Mouse (Mus musculus): ENCODE data around the gene Cav3. TPM values are rescaled to one million over a fixed set of nuclear protein-coding genes. Genes with fewer than 3 reads are reported as not detected.
A peak's percentile ranks its signal among the peaks of the same experiment; 100 is the strongest.

Cav3 gene
- polyA plus RNA-seq, 1 experiment, result 3.0 TPM

DNA sequence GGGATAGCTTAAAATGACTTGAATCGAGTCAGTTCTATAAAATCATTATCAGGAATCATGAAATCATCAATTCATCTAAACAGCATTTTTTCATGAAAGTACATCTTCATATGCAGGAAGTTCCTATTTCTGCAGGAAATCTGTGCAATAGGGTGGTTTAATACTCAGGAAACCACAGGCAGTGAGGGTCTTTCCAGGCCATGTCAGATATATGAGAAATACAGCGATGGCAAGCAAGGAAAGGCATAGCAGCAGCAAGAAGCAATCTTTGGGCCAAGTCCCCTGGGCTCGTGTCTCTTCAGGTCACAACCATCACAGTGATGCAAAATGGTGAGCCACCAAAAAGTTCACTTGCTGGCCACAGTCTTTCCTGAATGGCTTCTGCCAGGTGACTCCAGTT lies 13.6 kb upstream of the Cav3 start:
- no peaks in the 10 kb centered on the region for H3K27me3 ChIP-seq (ENCODE audit: control insufficient read depth, insufficient read depth, insufficient read length)
- no peaks in the 10 kb centered on the region for H3K79me2 ChIP-seq (ENCODE audit: control insufficient read depth, insufficient read depth)
- H3ac ChIP-seq (ENCODE audit: control insufficient read depth, insufficient read length, low read depth), result no peak overlapping the region
- H3K36me3 ChIP-seq (ENCODE audit: control insufficient read depth, insufficient read depth), result no peaks in the 10 kb centered on the region
- no peak overlapping the region for H3K4me3 ChIP-seq (ENCODE audit: insufficient read depth, poor library complexity, severe bottlenecking)
- no peaks in the 10 kb centered on the region for H3K79me3 ChIP-seq (ENCODE audit: low read depth)
- TF ChIP-seq CEBPB (IDR thresholded peaks at IDR 0.05; ENCODE audit: low read depth) (no peak), MYOG (IDR thresholded peaks at IDR 0.05; ENCODE audit: control insufficient read depth, extremely low read depth, insufficient read length) (no peak), MAX (IDR thresholded peaks at IDR 0.05) (no peak)

DNA sequence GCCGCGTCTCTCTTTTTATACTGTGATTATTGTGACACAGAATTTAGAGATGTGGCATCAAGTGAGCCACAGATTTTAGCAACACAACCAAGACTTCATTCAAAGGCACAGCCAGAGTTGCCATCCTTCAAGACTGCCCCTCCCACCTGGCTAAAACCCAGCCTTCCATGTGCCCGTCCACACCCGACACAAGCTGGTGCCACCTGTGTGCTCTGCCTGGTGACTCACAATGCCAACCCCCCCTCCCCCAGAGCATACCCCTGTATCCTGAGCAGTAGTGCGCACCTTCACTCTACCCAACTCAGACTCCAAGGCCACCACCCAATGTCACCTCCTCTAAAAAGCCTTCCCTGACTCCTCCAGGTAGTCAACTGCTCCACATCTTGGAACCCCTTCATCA lies 2.2 kb downstream of the Cav3 start:
- Histone ChIP-seq H3K36me3 (ENCODE audit: control insufficient read depth, insufficient read depth) (no peaks in the 10 kb centered on the region), H3K27me3 (ENCODE audit: control insufficient read depth, insufficient read depth, insufficient read length) (no peaks in the 10 kb centered on the region), H3K4me3 (ENCODE audit: insufficient read depth, poor library complexity, severe bottlenecking) (no peak overlapping the region), H3ac (ENCODE audit: control insufficient read depth, insufficient read length, low read depth) (no peak overlapping the region), H3K79me3 (ENCODE audit: low read depth) (no peaks in the 10 kb centered on the region), H3K79me2 (ENCODE audit: control insufficient read depth, insufficient read depth) (no peaks in the 10 kb centered on the region)
- no peak for TF ChIP-seq FOSL1 (IDR thresholded peaks at IDR 0.05; ENCODE audit: insufficient read depth, low read length, poor library complexity, severe bottlenecking)
- TF ChIP-seq CTCF (IDR thresholded peaks at IDR 0.05; ENCODE audit: control insufficient read depth, insufficient read depth, insufficient read length), result no peak
- no peak for TF ChIP-seq MYOD1 (IDR thresholded peaks at IDR 0.05; ENCODE audit: control insufficient read depth, insufficient read length, low read depth)
- no peak for TF ChIP-seq USF1 (IDR thresholded peaks at IDR 0.05; ENCODE audit: low read depth)
- no peak for TF ChIP-seq MYOG (IDR thresholded peaks at IDR 0.05; ENCODE audit: control insufficient read depth, extremely low read depth, insufficient read length)

DNA sequence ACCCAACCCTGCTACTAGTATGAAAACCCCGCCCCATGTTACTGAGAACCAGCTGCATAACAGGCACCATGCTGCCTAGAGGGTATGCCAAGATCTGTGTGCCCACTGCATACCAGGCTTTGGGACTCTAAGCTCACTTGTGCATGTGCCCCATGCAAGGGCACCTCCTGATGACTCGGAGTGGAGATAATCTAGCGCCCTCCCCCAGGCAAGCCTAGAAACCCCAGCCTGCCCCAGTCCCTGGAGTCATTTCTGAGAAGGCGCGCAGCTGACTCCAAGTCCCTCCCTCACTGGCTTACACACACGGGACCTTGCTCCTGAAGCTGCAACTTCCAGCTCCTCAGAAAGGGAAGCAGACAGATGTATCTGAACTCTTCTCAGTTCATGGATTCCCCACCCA lies 4.0 kb downstream of the Cav3 start:
- Histone ChIP-seq H3K79me2 (ENCODE audit: control insufficient read depth, insufficient read depth) (no peaks in the 10 kb centered on the region), H3K27me3 (ENCODE audit: control insufficient read depth, insufficient read depth, insufficient read length) (no peaks in the 10 kb centered on the region), H3K79me3 (ENCODE audit: low read depth) (no peaks in the 10 kb centered on the region), H3ac (ENCODE audit: control insufficient read depth, insufficient read length, low read depth) (no peak overlapping the region), H3K36me3 (ENCODE audit: control insufficient read depth, insufficient read depth) (no peaks in the 10 kb centered on the region), H3K4me3 (ENCODE audit: insufficient read depth, poor library complexity, severe bottlenecking) (no peak overlapping the region)
- TF ChIP-seq MAX (IDR thresholded peaks at IDR 0.05) (no peak), CTCF (IDR thresholded peaks at IDR 0.05; ENCODE audit: control insufficient read depth, insufficient read depth, insufficient read length) (no peak), MYOD1 (IDR thresholded peaks at IDR 0.05; ENCODE audit: control insufficient read depth, insufficient read length, low read depth) (no peak), MYOG (IDR thresholded peaks at IDR 0.05; ENCODE audit: control insufficient read depth, extremely low read depth, insufficient read length) (no peak), FOSL1 (IDR thresholded peaks at IDR 0.05; ENCODE audit: insufficient read depth, low read length, poor library complexity, severe bottlenecking) (no peak)

DNA sequence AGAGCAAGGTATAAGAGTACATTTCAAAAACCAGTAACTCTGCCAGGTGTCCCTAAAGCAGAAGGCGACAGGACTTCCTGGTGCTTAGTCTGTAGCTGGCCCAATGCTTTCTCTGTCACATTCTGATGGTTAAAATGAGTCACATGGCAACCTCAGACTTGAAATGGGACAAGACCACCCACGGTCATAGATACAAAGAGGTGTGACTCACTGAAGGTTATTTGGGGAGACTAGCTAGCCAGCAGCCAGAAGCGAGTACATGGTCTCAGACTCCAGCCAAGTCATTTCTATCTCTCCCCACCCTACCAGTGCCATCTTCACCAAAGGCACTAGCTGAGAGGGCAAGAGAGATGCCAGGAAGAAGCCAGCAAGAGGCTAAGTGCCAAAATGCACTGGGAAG lies 6.1 kb downstream of the Cav3 start:
- TF ChIP-seq USF1 (IDR thresholded peaks at IDR 0.05; ENCODE audit: low read depth) (peak; percentile 15), CEBPB (IDR thresholded peaks at IDR 0.05; ENCODE audit: low read depth) (no peak)
- Histone ChIP-seq H3ac (ENCODE audit: control insufficient read depth, insufficient read length, low read depth) (no peak overlapping the region), H3K4me3 (ENCODE audit: insufficient read depth, poor library complexity, severe bottlenecking) (no peak overlapping the region), H3K79me3 (ENCODE audit: low read depth) (no peaks in the 10 kb centered on the region), H3K27me3 (ENCODE audit: control insufficient read depth, insufficient read depth, insufficient read length) (no peaks in the 10 kb centered on the region), H3K79me2 (ENCODE audit: control insufficient read depth, insufficient read depth) (no peaks in the 10 kb centered on the region), H3K36me3 (ENCODE audit: control insufficient read depth, insufficient read depth) (no peaks in the 10 kb centered on the region)

DNA sequence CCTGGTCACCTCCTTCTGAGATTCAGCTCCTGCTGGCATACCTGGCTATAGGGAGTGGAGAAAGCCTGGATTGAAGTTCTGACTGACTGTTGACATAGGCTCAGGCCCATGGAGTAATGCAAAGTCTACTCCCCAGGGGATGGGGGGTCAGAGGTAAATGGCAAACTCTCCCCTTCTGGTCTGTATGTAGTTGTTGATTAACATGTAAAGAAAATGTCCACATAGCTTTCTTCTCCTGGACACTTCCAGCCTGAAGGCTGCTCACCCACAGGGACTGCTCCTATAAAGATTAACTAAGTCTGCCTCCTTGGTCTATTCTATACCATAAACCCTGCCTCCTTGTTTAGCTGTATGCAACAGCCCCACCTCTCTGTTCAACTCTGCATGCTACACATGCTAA lies 6.7 kb downstream of the Cav3 start:
- H3K27me3 ChIP-seq (ENCODE audit: control insufficient read depth, insufficient read depth, insufficient read length), result no peaks in the 10 kb centered on the region

DNA sequence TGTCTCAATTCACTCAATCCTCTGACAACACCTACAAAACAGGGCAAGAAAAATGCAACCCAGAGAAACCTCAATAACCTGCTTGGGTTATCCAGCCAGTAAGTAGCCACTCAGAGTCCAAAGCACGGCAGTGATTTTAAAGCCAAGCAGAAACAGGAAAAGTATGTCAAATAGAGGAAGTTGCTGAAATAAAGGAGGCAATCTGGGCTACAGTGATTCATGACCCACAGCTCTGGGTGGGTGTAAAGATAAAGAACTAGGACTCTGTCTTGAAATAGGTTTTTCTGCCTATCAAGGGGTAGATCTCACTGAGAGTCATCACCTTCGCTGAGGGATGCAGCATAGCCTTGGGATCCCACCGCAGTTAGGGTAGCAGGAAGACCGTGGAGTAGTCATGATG lies 12.3 kb downstream of the Cav3 start:
- TF ChIP-seq USF1 (IDR thresholded peaks at IDR 0.05; ENCODE audit: low read depth) (no peak), CEBPB (IDR thresholded peaks at IDR 0.05; ENCODE audit: low read depth) (no peak), MYOD1 (IDR thresholded peaks at IDR 0.05; ENCODE audit: control insufficient read depth, insufficient read length, low read depth) (no peak), FOSL1 (IDR thresholded peaks at IDR 0.05; ENCODE audit: insufficient read depth, low read length, poor library complexity, severe bottlenecking) (no peak), CTCF (IDR thresholded peaks at IDR 0.05; ENCODE audit: control insufficient read depth, insufficient read depth, insufficient read length) (no peak), MAX (IDR thresholded peaks at IDR 0.05) (no peak), MYOG (IDR thresholded peaks at IDR 0.05; ENCODE audit: control insufficient read depth, extremely low read depth, insufficient read length) (no peak)
- Histone ChIP-seq H3K79me2 (ENCODE audit: control insufficient read depth, insufficient read depth) (no peaks in the 10 kb centered on the region), H3K36me3 (ENCODE audit: control insufficient read depth, insufficient read depth) (no peaks in the 10 kb centered on the region), H3K79me3 (ENCODE audit: low read depth) (no peaks in the 10 kb centered on the region), H3K27me3 (ENCODE audit: control insufficient read depth, insufficient read depth, insufficient read length) (no peaks in the 10 kb centered on the region), H3ac (ENCODE audit: control insufficient read depth, insufficient read length, low read depth) (no peak overlapping the region), H3K4me3 (ENCODE audit: insufficient read depth, poor library complexity, severe bottlenecking) (no peak overlapping the region)

More for the DNA sequence above, 6.7 kb downstream of the Cav3 start:
- TF ChIP-seq USF1 (IDR thresholded peaks at IDR 0.05; ENCODE audit: low read depth) (no peak), MYOD1 (IDR thresholded peaks at IDR 0.05; ENCODE audit: control insufficient read depth, insufficient read length, low read depth) (no peak), CTCF (IDR thresholded peaks at IDR 0.05; ENCODE audit: control insufficient read depth, insufficient read depth, insufficient read length) (no peak), MAX (IDR thresholded peaks at IDR 0.05) (no peak), FOSL1 (IDR thresholded peaks at IDR 0.05; ENCODE audit: insufficient read depth, low read length, poor library complexity, severe bottlenecking) (no peak), CEBPB (IDR thresholded peaks at IDR 0.05; ENCODE audit: low read depth) (no peak), MYOG (IDR thresholded peaks at IDR 0.05; ENCODE audit: control insufficient read depth, extremely low read depth, insufficient read length) (no peak)
- H3K79me3 ChIP-seq (ENCODE audit: low read depth), result no peaks in the 10 kb centered on the region
- no peak overlapping the region for H3K4me3 ChIP-seq (ENCODE audit: insufficient read depth, poor library complexity, severe bottlenecking)
- no peaks in the 10 kb centered on the region for H3K79me2 ChIP-seq (ENCODE audit: control insufficient read depth, insufficient read depth)
- H3K36me3 ChIP-seq (ENCODE audit: control insufficient read depth, insufficient read depth), result no peaks in the 10 kb centered on the region
- H3ac ChIP-seq (ENCODE audit: control insufficient read depth, insufficient read length, low read depth), result no peak overlapping the region

Measured in C2C12 (cell line).